Mouse (Mus musculus) spleen, postnatal 10 days (tissue): ENCODE results near the gene Rrp12.

Experiments
- DNase-seq, 2 experiments: peaks; one replicate each; pipeline ENCODE4 v3.0.0; 2021 to 2022; ENCODE audit warnings: low spot score in 2 of 2

Gene Rrp12

DNA sequence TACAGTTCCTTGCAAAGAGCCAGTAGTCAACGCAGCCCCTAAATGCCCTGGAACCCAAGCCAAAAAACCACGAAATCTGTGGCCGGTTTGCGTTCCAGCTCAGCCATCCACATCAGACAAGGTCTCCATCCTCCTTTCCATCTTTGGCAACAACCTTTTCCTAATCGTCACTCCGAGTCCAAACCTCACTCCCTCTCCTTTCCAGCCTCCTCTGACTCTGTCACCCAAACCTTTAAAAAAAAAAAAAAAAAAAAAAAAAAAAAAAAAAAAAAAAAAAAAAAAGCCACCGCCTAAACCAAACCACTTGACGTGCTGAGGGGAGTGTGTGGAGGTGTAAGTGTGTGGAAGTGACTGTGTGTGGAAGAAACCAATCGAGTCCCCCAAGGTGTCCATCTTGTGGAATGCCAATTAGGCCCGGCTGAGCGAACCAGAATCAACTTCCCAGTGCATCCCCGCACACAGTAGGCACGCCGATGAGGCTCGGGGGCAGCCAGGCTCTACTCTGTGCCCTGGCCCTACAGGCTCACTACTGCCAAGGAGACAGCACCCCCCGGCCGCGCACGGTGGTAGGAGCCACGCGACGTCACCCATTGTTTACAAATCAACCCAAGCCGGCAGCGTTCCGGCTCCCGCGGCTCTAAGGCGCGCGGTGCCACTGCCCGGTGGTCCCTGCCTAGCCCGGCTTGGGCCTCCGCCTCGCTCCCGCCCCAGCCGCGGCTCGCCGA, 66.4 kb downstream of the Rrp12 start, which contains the start of gene Frat1:
TSS of gene Frat1 (plus strand) at position 590 of the 725 bp plus-strand sequence.
- peak; percentile 90 to 96 for DNase-seq

- no peak for DNase-seq
Observed at GRCm38 (mm10) chr19:41828941-41829340, 67.0 kb downstream of the Rrp12 start.

GRCm38 (mm10) chr19:41826529-41826928, 69.4 kb downstream of the Rrp12 start:
- DNase-seq: no peak

DNA sequence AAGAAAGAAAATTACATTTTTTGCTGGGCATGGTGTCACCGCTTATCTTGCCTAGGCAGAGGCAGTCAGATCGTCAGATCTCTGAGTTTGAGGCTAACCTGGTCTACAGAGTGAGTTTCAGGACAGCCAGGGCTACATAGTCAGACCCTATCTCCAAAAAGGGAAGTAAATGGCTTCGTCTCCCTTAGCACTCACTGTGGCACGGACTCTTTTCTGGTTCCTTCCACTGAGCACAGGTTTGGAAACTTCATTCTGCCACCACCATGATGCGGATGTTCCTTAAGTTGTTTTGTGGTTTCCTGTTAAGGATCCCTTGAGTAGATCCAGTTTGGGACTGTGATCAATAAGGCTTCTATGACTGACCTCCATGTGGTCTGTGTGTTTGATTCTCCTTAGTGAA, 71.0 kb downstream of the Rrp12 start:
- DNase-seq: no peak

- no peak for DNase-seq
Observed at GRCm38 (mm10) chr19:41822589-41822988, 73.4 kb downstream of the Rrp12 start.

DNA sequence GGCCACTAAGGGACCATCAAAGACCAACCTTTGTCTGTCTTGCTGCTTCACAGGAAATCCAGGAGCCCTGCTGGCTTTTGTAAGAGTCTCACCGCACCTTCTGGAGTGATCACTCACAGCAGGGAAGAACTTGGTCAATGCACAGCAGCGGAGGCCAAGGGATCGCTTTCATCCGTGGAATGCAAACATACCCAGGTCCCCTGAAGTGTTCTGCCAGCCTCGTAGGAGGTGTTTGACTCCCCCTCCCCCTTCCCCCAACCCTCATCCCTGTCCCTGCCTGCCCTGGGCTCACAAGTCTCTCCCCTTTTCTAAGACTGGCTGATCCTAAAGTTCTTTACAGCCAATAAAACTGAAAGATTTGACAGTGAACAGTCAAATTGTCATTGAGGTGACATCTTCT, 74.5 kb downstream of the Rrp12 start:
- no peak for DNase-seq

GRCm38 (mm10) chr19:41818749-41819148, 77.2 kb downstream of the Rrp12 start:
- no peak for DNase-seq

DNA sequence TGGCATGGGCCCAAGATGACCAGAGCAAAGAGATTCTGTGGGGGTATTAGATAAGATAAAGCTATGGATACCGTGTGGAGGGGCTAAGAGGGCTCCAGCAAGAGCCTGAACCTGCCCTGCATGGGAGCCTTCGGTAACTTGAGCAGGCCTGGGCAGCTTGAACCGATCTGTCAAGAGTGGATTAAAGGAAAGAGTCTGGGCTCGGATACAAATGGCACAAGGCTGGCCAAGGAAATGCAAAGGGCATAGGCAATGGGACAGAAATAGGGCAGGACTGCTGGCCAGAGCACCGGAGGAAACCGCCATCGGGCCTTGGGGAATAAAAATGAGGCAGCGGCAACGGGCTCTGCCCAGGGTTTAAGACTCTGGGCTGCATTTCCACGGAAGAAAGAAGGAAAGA, 78.6 kb downstream of the Rrp12 start:
- no peak for DNase-seq

- no peak for DNase-seq
Observed at GRCm38 (mm10) chr19:41816915-41817314, 79.1 kb downstream of the Rrp12 start.

DNA sequence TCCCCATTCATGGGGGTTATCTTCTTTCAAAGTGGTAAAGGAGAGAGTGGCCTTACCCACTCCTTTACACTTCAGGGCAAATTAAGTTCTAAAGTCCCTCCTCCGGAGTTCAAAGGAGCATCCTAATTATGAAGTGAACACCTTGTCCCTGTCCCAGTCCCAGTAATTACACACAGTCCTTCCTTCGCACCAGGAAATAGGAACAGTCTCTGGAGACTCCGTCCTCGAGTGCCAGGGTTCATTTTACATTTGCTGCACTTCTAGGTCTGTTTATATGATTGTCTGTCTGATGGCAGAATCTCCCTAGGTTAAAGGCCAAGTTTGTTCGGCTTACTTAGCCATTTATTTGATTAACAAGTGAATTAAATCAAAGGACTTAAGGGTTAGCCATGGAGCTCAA, 79.6 kb downstream of the Rrp12 start:
- no peak for DNase-seq

DNA sequence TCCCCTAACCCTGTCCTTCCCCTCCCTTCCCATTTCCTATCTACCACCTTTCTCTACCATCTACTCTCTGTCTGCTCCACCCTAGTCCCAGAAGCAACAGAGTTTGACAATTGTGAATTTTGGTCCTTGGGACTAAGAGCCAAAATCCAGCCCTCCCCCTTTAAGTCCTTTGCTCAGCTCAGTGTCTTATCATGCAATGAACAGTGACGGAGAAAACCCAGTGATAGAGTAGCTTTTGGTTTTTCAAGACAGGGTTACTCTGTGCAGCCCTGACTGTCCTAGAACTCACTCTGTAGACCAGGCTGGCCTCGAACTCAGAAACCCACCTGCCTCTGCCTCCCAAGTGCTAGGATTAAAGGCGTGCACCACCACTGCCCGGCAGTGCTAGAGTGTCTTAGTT, 82.6 kb downstream of the Rrp12 start:
- no peak for DNase-seq
